Mouse (Mus musculus) heart, postnatal 4 days (tissue): ENCODE results near the gene Olfr738. TPM values are rescaled to one million over a fixed set of nuclear protein-coding genes. Genes with fewer than 3 reads are reported as not detected.

Source experiments
- DNase-seq: peaks from one replicate; pipeline ENCODE4 v3.0.0; 2021
- total RNA-seq, 2 experiments: library from RNA; stranded (reverse); gene quantifications; 2 replicates each; pipeline ENCODE4 v1.2.3; 2021

Gene Olfr738
- total RNA-seq, result not detected

- DNase-seq, result no peak
These were observed at the start of gene Olfr738 for GRCm38 (mm10) chr14:50407268-50407667. TSS of gene Olfr738 (plus strand) at chr14:50407568.

- no peak for DNase-seq
These were observed 49.8 kb upstream of the Olfr738 start, which contains the start of gene Tlr11 for GRCm38 (mm10) chr14:50357593-50357992. TSS of gene Tlr11 (plus strand) at chr14:50357914.

DNA sequence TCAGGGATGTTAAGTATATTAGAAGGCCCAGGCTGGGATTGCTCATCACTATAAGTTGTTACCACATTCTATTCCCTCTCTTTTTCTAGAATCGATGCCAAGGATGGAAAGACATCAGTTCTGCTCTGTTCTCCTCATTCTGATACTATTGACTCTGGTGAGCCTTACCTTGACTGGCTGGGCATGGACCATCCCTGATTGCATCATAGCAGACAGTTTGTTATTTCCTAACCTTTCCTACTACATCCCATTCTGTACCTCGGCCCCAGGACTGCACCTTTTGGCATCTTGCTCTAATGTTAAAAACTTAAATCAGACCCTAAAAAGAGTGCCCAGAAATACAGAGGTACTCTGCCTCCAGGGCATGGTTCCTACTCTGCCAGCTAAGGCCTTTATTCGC lies 46.9 kb upstream of the Olfr738 start:
- DNase-seq, result no peak

- no peak for DNase-seq
These were observed 43.8 kb upstream of the Olfr738 start for GRCm38 (mm10) chr14:50363561-50363960.

GRCm38 (mm10) chr14:50380863-50381262 lies 26.5 kb upstream of the Olfr738 start, which contains the start of gene Olfr736:
TSS of gene Olfr736 (plus strand) at chr14:50381163.
- DNase-seq, result no peak

DNA sequence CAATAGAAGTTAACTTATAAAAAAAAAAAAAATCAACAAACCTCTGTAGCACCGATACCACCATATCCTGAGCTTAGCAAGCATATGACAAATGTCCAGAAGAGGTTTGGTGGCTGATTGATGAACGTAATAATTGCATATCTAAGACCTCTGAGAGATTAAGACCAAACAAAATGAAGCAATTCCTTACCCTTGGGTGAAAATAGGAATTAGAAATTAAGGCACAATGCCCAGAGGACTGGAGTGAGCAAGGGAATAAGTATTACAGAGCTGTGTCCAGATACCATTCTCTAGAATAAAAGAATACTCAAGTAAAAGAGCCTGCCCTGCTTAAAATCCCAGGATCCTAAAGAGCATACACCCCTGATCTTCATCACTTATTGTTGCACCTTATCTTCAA lies 11.0 kb downstream of the Olfr738 start, which contains the start of gene Olfr739:
TSS of gene Olfr739 (plus strand) at position 301 of the 400 bp plus-strand sequence.
- DNase-seq, result no peak

GRCm38 (mm10) chr14:50445245-50445644 lies 37.9 kb downstream of the Olfr738 start, which contains the start of gene Olfr740:
TSS of gene Olfr740 (plus strand) at chr14:50445545.
- DNase-seq, result no peak

Other genes with a start within 250 kb of the Olfr738 start
- gene Olfr730, start 219.4 kb upstream of the Olfr738 start, total RNA-seq, result not detected
- gene Olfr731, start 165.7 kb upstream of the Olfr738 start, total RNA-seq, result not detected
- gene Olfr732, start 123.4 kb upstream of the Olfr738 start, total RNA-seq, result not detected
- not detected for gene Olfr733, start 106.0 kb upstream of the Olfr738 start, total RNA-seq
- not detected for gene Olfr734, start 80.8 kb upstream of the Olfr738 start, total RNA-seq
- gene Olfr735, start 58.7 kb upstream of the Olfr738 start, total RNA-seq, result not detected
- not detected for gene Tlr11, start 49.7 kb upstream of the Olfr738 start, total RNA-seq
- gene Olfr736, start 26.4 kb upstream of the Olfr738 start, total RNA-seq, result not detected
- gene Olfr739, start 11.1 kb downstream of the Olfr738 start, total RNA-seq, result not detected
- not detected for gene Olfr740, start 38.0 kb downstream of the Olfr738 start, total RNA-seq
- gene Olfr741, start 65.2 kb downstream of the Olfr738 start, total RNA-seq, result not detected
- not detected for gene Olfr742, start 96.0 kb downstream of the Olfr738 start, total RNA-seq
- not detected for gene Olfr743, start 114.3 kb downstream of the Olfr738 start, total RNA-seq
- gene Olfr744, start 207.3 kb downstream of the Olfr738 start, total RNA-seq, result not detected
- gene Olfr745, start 231.8 kb downstream of the Olfr738 start, total RNA-seq, result not detected
- not detected for gene Olfr746, start 239.5 kb downstream of the Olfr738 start, total RNA-seq